ENCODE assay signal across 8 mouse cellular contexts in genomic region chr8:125595571-125596508, GRCm38 (mm10). TPM values are rescaled to one million over a fixed set of nuclear protein-coding genes. Genes with fewer than 3 reads are reported as not detected.
DNase-seq lines count a peak whose midpoint lies in the region; ATAC-seq lines count a peak whose summit lies in the region.

No protein-coding gene starts in this region.

- no peak overlapping the region for H3K27ac ChIP-seq in intestine, embryonic 15.5 days

- 37% methylated on average over 17 of the region's 17 CpGs for WGBS in intestine, embryonic 15.5 days

- ATAC-seq in intestine, embryonic 15.5 days: peak; percentile 68

- peak; percentile 45 for DNase-seq in kidney, postnatal 10 days
- no peak for DNase-seq in kidney, adult 9 months
- peak; percentile 39 for DNase-seq in adipocyte (ENCODE audit: low spot score)
- DNase-seq in cerebellum, adult 9-10 months: peak; percentile 72
- DNase-seq in frontal cortex, postnatal 10 days (ENCODE audit: low spot score in 2 of 2): no peak
- DNase-seq in thymus, adult 18-20 months: no peak
- DNase-seq in layer of hippocampus, adult 8-10 months (ENCODE audit: low spot score in 2 of 2): no peak

- H3K27me3 ChIP-seq in intestine, embryonic 15.5 days (replicated peaks): no peaks in the 10 kb centered on the region

- no peak overlapping the region for H3K4me3 ChIP-seq in intestine, embryonic 15.5 days (replicated peaks)

- peaks cover 15% of the 10 kb centered on the region for H3K4me1 ChIP-seq in intestine, embryonic 15.5 days (replicated peaks)

- no peaks in the 10 kb centered on the region for H3K9me3 ChIP-seq in intestine, embryonic 15.5 days

- H3K9ac ChIP-seq in intestine, embryonic 15.5 days: no peak overlapping the region

- no peaks in the 10 kb centered on the region for H3K36me3 ChIP-seq in intestine, embryonic 15.5 days

- no peak overlapping the region for H3K4me2 ChIP-seq in intestine, embryonic 15.5 days (replicated peaks)

RNA-seq across cellular contexts. Expression of gene Sipa1l2, which starts 26.2 kb away (rescaled TPM):
- polyA plus RNA-seq in intestine, embryonic 15.5 days (2015; fragmentation: Nextera tagmentation; extraction: Ambion mirVana): 7.4 and 7.6 TPM in 2 replicates
- 10 to 100 TPM; 55.3 to 61.5 (median 58.6) TPM for total RNA-seq in layer of hippocampus, adult 8-10 months (2022)

Comparison
In these comparisons a context has a peak if more than half of its experiments do, and no peak if none do; other contexts are left out.
1. DNase-seq: peak in kidney, postnatal 10 days (single experiment), adipocyte (single experiment) and cerebellum, adult 9-10 months (single experiment); none in kidney, adult 9 months (single experiment), frontal cortex, postnatal 10 days (0 of 2), thymus, adult 18-20 months (0 of 2) and layer of hippocampus, adult 8-10 months (0 of 2).